26 mouse cellular contexts compared by ENCODE assay signal in genomic region chr16:96736501-96736900, GRCm38 (mm10).
"Had no signal": no experiment of that assay in that cellular context is flagged by ENCODE, and none has a peak within 500 bp of the region (broad histone marks: within the 10 kb centered on the region; RNA-seq: fewer than 3 reads in every experiment).

No protein-coding gene starts in this region.

- H3K27ac ChIP-seq: gastrocnemius, adult 2 months; heart, adult 2 months; hindbrain, embryonic 10.5 days; hindbrain, embryonic 12.5 days; hindbrain, embryonic 14.5 days; intestine, embryonic 15.5 days; layer of hippocampus, adult 2 months; left cerebral cortex, adult 2 months; limb, embryonic 10.5 days; limb, embryonic 12.5 days; liver, embryonic 13.5 days had no signal

- H3K4me3 ChIP-seq: gastrocnemius, adult 2 months; heart, adult 2 months; hindbrain, embryonic 10.5 days; hindbrain, embryonic 12.5 days; intestine, embryonic 15.5 days; layer of hippocampus, adult 2 months; left cerebral cortex, adult 2 months; limb, embryonic 10.5 days; limb, embryonic 12.5 days; liver, embryonic 13.5 days had no signal

- ATAC-seq: hindbrain, embryonic 16.5 days; inflammation-experienced regulatory T-cells, adult 6 months; intestine, embryonic 15.5 days; intestine, postnatal 0 days had no signal

- DNase-seq: gastrocnemius, adult 2 months; gastrocnemius, postnatal 10 days; gastrocnemius, postnatal 25 days; heart, adult 2 months; heart, postnatal 10 days; heart, postnatal 4 days; kidney, adult 18-20 months; kidney, adult 8-10 months; kidney, postnatal 10 days; kidney, postnatal 25 days; kidney, postnatal 4 days; liver; liver, embryonic 13.5 days had no signal

- H3K27me3 ChIP-seq: hindbrain, embryonic 12.5 days; intestine, embryonic 15.5 days; limb, embryonic 12.5 days; liver, embryonic 13.5 days had no signal

- H3K36me3 ChIP-seq: hindbrain, embryonic 10.5 days; hindbrain, embryonic 12.5 days; intestine, embryonic 15.5 days; limb, embryonic 10.5 days; limb, embryonic 12.5 days; liver, embryonic 13.5 days had no signal

- H3K9ac ChIP-seq: hindbrain, embryonic 12.5 days; hindbrain, embryonic 14.5 days; intestine, embryonic 15.5 days; limb, embryonic 12.5 days; liver, embryonic 13.5 days had no signal

- H3K4me1 ChIP-seq: hindbrain, embryonic 10.5 days; hindbrain, embryonic 12.5 days; intestine, embryonic 15.5 days; limb, embryonic 10.5 days; limb, embryonic 12.5 days had no signal

- H3K9me3 ChIP-seq: hindbrain, embryonic 10.5 days; hindbrain, embryonic 12.5 days; intestine, embryonic 15.5 days; limb, embryonic 10.5 days; limb, embryonic 12.5 days; liver, embryonic 13.5 days had no signal

- H3K4me2 ChIP-seq: heart, embryonic 11.5 days; hindbrain, embryonic 12.5 days; hindbrain, embryonic 14.5 days; intestine, embryonic 15.5 days; limb, embryonic 12.5 days; liver, embryonic 11.5 days; liver, embryonic 13.5 days had no signal
